In the genomic region with DNA sequence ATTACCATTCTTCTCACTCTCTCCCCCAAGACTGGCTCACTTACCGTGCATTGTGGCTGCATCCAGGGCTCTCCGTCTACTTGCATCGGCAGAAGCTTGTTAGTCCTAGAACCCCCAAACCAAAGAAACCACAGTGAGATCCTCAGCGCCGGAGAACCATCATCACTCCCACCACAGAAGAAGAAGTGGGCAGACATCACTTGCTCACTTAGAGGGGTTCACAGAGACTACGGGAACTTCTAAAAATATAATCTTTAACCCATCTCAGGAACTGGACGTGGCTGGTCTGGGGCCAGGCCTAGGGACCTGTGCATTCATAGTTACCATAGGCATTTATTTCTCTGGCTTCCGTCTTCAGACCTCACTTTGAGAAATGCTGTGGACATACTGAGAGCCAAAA, we compare ENCODE assay signal across 31 mouse cellular contexts.
"Had no signal": no experiment of that assay in that cellular context is flagged by ENCODE, and none has a peak within 500 bp of the region (broad histone marks: within the 10 kb centered on the region; RNA-seq: fewer than 3 reads in every experiment).

No protein-coding gene starts in this region.

- H3K36me3 ChIP-seq: limb, embryonic 10.5 days; limb, embryonic 12.5 days; limb, embryonic 13.5 days; limb, embryonic 15.5 days; liver, embryonic 12.5 days; liver, embryonic 13.5 days; liver, embryonic 15.5 days; lung, embryonic 15.5 days; midbrain, embryonic 10.5 days; midbrain, embryonic 12.5 days; midbrain, embryonic 13.5 days; midbrain, embryonic 15.5 days; neural tube, embryonic 12.5 days had no signal

- H3K27ac ChIP-seq: limb, embryonic 10.5 days; limb, embryonic 12.5 days; limb, embryonic 13.5 days; limb, embryonic 15.5 days; liver, embryonic 12.5 days; liver, embryonic 13.5 days; liver, embryonic 14.5 days; liver, embryonic 15.5 days; lung, embryonic 15.5 days; macrophage; midbrain, embryonic 10.5 days; midbrain, embryonic 12.5 days; midbrain, embryonic 13.5 days; midbrain, embryonic 15.5 days; neural tube, embryonic 12.5 days had no signal

- H3K27me3 ChIP-seq: limb, embryonic 12.5 days; limb, embryonic 13.5 days; limb, embryonic 15.5 days; liver, embryonic 13.5 days; liver, embryonic 15.5 days; lung, embryonic 15.5 days; megakaryocyte, embryonic 14.5 days; midbrain, embryonic 12.5 days; midbrain, embryonic 13.5 days; midbrain, embryonic 15.5 days; neural tube, embryonic 12.5 days had no signal

- H3K4me3 ChIP-seq: limb, embryonic 10.5 days; limb, embryonic 12.5 days; limb, embryonic 13.5 days; limb, embryonic 15.5 days; liver, embryonic 12.5 days; liver, embryonic 13.5 days; liver, embryonic 15.5 days; lung, embryonic 15.5 days; megakaryocyte, embryonic 14.5 days; midbrain, embryonic 10.5 days; midbrain, embryonic 12.5 days; midbrain, embryonic 13.5 days; midbrain, embryonic 15.5 days; myocyte; neural tube, embryonic 12.5 days had no signal

- H3K4me1 ChIP-seq: limb, embryonic 10.5 days; limb, embryonic 12.5 days; limb, embryonic 13.5 days; limb, embryonic 15.5 days; liver, embryonic 12.5 days; liver, embryonic 13.5 days; liver, embryonic 15.5 days; lung, embryonic 15.5 days; midbrain, embryonic 10.5 days; midbrain, embryonic 12.5 days; midbrain, embryonic 13.5 days; midbrain, embryonic 15.5 days; neural tube, embryonic 12.5 days had no signal

- H3K4me2 ChIP-seq: limb, embryonic 12.5 days; limb, embryonic 13.5 days; limb, embryonic 15.5 days; liver, embryonic 11.5 days; liver, embryonic 12.5 days; liver, embryonic 13.5 days; liver, embryonic 15.5 days; lung, embryonic 14.5 days; lung, embryonic 15.5 days; midbrain, embryonic 11.5 days; midbrain, embryonic 12.5 days; midbrain, embryonic 13.5 days; midbrain, embryonic 15.5 days; neural tube, embryonic 12.5 days had no signal

- DNase-seq: left cerebral cortex, postnatal 4 days; liver; liver, embryonic 13.5 days; liver, postnatal 0 days; lung, adult 18-20 months; lung, adult 2 months; lung, embryonic 14.5 days; lung, postnatal 10 days; lung, postnatal 14 days; lung, postnatal 36 days; lung, postnatal 4 days; midbrain, embryonic 14.5 days had no signal

- H3K9ac ChIP-seq: limb, embryonic 12.5 days; limb, embryonic 13.5 days; limb, embryonic 15.5 days; liver, embryonic 12.5 days; liver, embryonic 13.5 days; liver, embryonic 14.5 days; liver, embryonic 15.5 days; liver, postnatal 0 days; lung, embryonic 14.5 days; lung, embryonic 15.5 days; midbrain, embryonic 12.5 days; midbrain, embryonic 13.5 days; midbrain, embryonic 15.5 days; neural tube, embryonic 12.5 days had no signal

- ATAC-seq: liver, embryonic 12.5 days; liver, postnatal 0 days; midbrain, embryonic 13.5 days; midbrain, embryonic 15.5 days; midbrain, embryonic 16.5 days had no signal

- H3K9me3 ChIP-seq: limb, embryonic 10.5 days; limb, embryonic 13.5 days; limb, embryonic 15.5 days; liver, embryonic 12.5 days; liver, embryonic 13.5 days; liver, embryonic 15.5 days; lung, embryonic 15.5 days; megakaryocyte, embryonic 14.5 days; midbrain, embryonic 10.5 days; midbrain, embryonic 12.5 days; midbrain, embryonic 13.5 days; midbrain, embryonic 15.5 days; neural tube, embryonic 12.5 days had no signal
